Mouse (Mus musculus): ENCODE results near the gene Vdr. TPM values are rescaled to one million over a fixed set of nuclear protein-coding genes. Genes with fewer than 3 reads are reported as not detected.

Vdr gene
- total and polyA plus RNA-seq, 3 experiments: 1.1 to 2.3 (median 2.0) TPM

DNA sequence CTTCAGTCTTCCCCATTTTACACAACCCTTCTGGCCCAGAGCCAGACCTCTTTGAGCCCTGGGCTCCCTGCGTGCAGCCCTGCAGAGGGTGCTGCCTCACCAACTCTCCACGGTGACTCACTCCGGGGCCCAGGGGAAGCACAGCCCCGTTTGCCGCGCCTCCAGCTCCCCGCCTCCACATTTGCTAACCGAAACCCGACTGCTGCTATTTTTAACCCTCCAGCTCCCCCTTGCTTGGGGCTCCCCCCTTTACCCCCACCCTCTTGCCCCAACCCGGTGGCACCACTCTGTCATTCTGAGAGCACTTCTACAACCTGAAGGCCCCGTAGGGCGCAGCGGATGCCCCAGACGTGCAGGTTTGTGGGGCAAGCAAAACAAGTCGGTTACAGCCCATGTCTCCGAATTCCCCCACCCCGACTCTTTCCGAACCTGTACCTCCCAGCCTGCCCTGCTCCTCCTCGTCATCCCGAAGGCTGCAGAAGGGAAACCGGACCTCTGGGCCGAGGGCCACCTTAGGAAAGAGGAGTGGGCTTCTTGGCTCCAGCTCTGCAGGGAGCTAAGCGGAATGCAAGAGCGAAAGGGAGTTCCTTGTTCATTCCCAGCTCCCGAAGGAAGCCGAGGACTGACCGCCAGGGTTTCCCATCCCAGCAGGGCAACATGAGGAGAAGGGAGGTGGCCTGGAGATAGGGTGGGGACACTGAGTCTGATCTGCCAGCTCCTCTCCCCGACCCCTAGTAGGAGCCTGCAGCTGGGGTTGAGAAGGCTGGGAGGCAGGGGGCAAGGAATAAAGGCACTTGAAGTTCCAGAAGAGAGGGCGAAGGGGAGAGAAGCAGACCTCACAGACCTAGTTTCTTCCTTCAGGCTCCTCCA is 85.1 kb downstream of the Vdr start:
- 6% methylated on average over 29 of the region's 29 CpGs for WGBS
- Histone ChIP-seq H3K79me2 (replicated peaks; ENCODE audit: control insufficient read depth, insufficient read depth, low read length) (peaks cover 4% of the 10 kb centered on the region), H3K27me3 (ENCODE audit: control insufficient read depth, insufficient read depth, low read length) (no peaks in the 10 kb centered on the region), H3K36me3 (ENCODE audit: control insufficient read depth, insufficient read depth, low read length) (peaks cover 24% of the 10 kb centered on the region), H3K4me3 (peak overlapping the region; percentile 47), H3K27ac (peak overlapping the region; percentile 90), H3K9ac (ENCODE audit: low read depth, low read length) (peak overlapping the region; percentile 65), H3K4me1 (ENCODE audit: control insufficient read depth, insufficient read depth, low read length) (peaks cover 48% of the 10 kb centered on the region)
- peak; percentile 86 to 92 for DNase-seq
- intact Hi-C loops (cut with DNase I): loop anchor here (1.0 kb wide), 1 partner anchor 24 kb away; no protein-coding TSS in a partner anchor
- TF ChIP-seq EP300 (IDR thresholded peaks at IDR 0.05; ENCODE audit: insufficient read depth, low read depth, low read length): 0 out of 2 replicates have a peak, but pooled peaks have one; percentile 71
- TF ChIP-seq CTCF (IDR thresholded peaks at IDR 0.05): peak; percentile 77
- no peak for TF ChIP-seq POLR2A (IDR thresholded peaks at IDR 0.05; ENCODE audit: insufficient read depth, low read depth, low read length)

DNA sequence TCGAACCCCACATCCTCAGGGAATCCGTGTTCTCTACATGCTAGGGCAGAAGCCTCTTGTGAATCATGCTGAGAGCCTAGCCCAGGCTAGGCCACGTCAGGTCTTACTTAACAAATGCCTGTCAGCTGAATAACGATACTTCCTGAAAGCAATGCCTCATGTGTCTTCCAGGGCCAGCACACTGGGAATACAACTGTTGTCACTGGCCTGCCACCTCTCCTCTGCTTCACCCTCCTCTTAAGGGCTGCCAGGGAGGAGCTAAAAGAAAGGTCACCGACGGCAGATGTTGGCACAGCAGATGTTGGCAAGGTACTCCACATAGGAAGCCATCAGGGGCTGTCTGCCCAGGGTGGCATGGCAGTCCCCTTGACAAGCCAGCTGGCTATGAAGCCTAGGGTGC is 86.4 kb downstream of the Vdr start:
- Histone ChIP-seq H3K36me3 (ENCODE audit: control insufficient read depth, insufficient read depth, low read length) (peaks cover 24% of the 10 kb centered on the region), H3K4me1 (ENCODE audit: control insufficient read depth, insufficient read depth, low read length) (peaks cover 48% of the 10 kb centered on the region), H3K27ac (peak overlapping the region; percentile 90), H3K79me2 (replicated peaks; ENCODE audit: control insufficient read depth, insufficient read depth, low read length) (peaks cover 5% of the 10 kb centered on the region), H3K27me3 (ENCODE audit: control insufficient read depth, insufficient read depth, low read length) (no peaks in the 10 kb centered on the region), H3K9ac (ENCODE audit: low read depth, low read length) (no peak overlapping the region; the same call in 1 of the 2 replicates), H3K4me3 (no peak overlapping the region; the same call in 1 of the 2 replicates)
- peak; percentile 60 to 77 for DNase-seq
- 0 out of 2 replicates have a peak, but pooled peaks have one; percentile 11 for TF ChIP-seq EP300 (IDR thresholded peaks at IDR 0.05; ENCODE audit: insufficient read depth, low read depth, low read length)
- no peak for TF ChIP-seq CTCF (IDR thresholded peaks at IDR 0.05)
- WGBS: 15% methylated on average over 6 of the region's 6 CpGs
- intact Hi-C loops (cut with DNase I): loop anchor here (1.0 kb wide), 1 partner anchor 11 kb away; no protein-coding TSS in a partner anchor

DNA sequence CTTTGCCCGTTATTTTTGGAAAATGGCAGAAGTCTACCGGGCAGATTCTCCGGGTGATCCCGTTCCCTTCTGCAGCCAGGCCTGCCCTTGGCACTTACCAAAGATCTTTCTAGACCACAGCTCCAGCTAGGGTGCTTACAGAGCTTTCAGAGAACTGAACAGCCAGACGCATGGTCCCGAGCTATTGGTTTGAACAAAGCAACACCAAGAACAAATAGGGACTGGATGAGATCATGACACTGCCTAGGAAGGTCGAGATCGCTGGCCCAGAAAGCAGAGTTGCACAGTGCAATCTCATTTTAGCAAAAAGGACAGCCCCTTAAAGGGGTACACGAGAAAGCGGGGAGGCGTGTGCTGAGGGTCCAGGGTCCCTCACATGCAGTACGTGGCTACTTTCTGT is 87.0 kb downstream of the Vdr start:
- H3K4me1 ChIP-seq (ENCODE audit: control insufficient read depth, insufficient read depth, low read length): peaks cover 51% of the 10 kb centered on the region

GRCm38 (mm10) chr15:97822545-97823228 is 87.7 kb downstream of the Vdr start:
- H3K4me1 ChIP-seq (ENCODE audit: control insufficient read depth, insufficient read depth, low read length): peaks cover 51% of the 10 kb centered on the region
- peak overlapping the region; percentile 28 for H3K9ac ChIP-seq (ENCODE audit: low read depth, low read length)
- peaks cover 24% of the 10 kb centered on the region for H3K36me3 ChIP-seq (ENCODE audit: control insufficient read depth, insufficient read depth, low read length)
- TF ChIP-seq CTCF (IDR thresholded peaks at IDR 0.05) (no peak), POLR2A (IDR thresholded peaks at IDR 0.05; ENCODE audit: insufficient read depth, low read depth, low read length) (0 out of 2 replicates have a peak, but pooled peaks have one; percentile 7), EP300 (IDR thresholded peaks at IDR 0.05; ENCODE audit: insufficient read depth, low read depth, low read length) (peak; percentile 62; the same call in 1 of the 2 replicates)
- peak overlapping the region; percentile 11; the same call in 1 of the 2 replicates for H3K4me3 ChIP-seq
- peak; percentile 42 for DNase-seq
- H3K27ac ChIP-seq: peak overlapping the region; percentile 90
- H3K79me2 ChIP-seq (replicated peaks; ENCODE audit: control insufficient read depth, insufficient read depth, low read length): peaks cover 7% of the 10 kb centered on the region
- 25% methylated on average over 11 of the region's 12 CpGs for WGBS
- intact Hi-C loops (cut with DNase I): no loop called here
- no peaks in the 10 kb centered on the region for H3K27me3 ChIP-seq (ENCODE audit: control insufficient read depth, insufficient read depth, low read length)

More for the DNA sequence above, 87.0 kb downstream of the Vdr start:
- Histone ChIP-seq H3K36me3 (ENCODE audit: control insufficient read depth, insufficient read depth, low read length) (peaks cover 24% of the 10 kb centered on the region), H3K79me2 (replicated peaks; ENCODE audit: control insufficient read depth, insufficient read depth, low read length) (peaks cover 6% of the 10 kb centered on the region), H3K9ac (ENCODE audit: low read depth, low read length) (no peak overlapping the region; the same call in 1 of the 2 replicates), H3K27me3 (ENCODE audit: control insufficient read depth, insufficient read depth, low read length) (no peaks in the 10 kb centered on the region), H3K27ac (peak overlapping the region; percentile 90), H3K4me3 (no peak overlapping the region; the same call in 1 of the 2 replicates)
- peak in 1 of 2 experiments; percentile 36 for DNase-seq
- intact Hi-C loops (cut with DNase I): no loop called here
- TF ChIP-seq POLR2A (IDR thresholded peaks at IDR 0.05; ENCODE audit: insufficient read depth, low read depth, low read length) (no peak), EP300 (IDR thresholded peaks at IDR 0.05; ENCODE audit: insufficient read depth, low read depth, low read length) (no peak)
- WGBS: 38% methylated on average over 12 of the region's 12 CpGs

DNA sequence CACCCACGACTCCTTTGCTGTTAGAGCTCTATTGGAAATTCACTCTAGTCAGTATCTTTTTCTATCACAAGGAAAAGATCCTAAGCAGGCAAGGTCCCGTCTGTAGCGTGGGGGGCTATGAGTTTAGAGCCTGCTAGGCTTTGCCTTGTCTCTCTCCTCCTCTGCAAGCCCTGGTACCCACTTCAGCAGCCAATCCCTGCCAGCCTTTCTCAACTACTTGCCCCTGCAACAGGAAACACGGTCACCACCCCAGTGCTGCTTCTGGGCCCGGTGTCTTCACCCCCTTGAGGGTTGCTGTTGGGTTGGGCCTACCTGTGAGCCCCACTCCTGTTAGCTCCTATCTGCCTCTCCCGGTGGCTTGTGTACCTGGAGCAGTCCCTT is 88.5 kb downstream of the Vdr start:
- DNase-seq: peak; percentile 41 to 44
- Histone ChIP-seq H3K4me3 (peak overlapping the region; percentile 27; the same call in 1 of the 2 replicates), H3K36me3 (ENCODE audit: control insufficient read depth, insufficient read depth, low read length) (peaks cover 24% of the 10 kb centered on the region), H3K4me1 (ENCODE audit: control insufficient read depth, insufficient read depth, low read length) (peaks cover 49% of the 10 kb centered on the region), H3K27ac (peak overlapping the region; percentile 88), H3K79me2 (replicated peaks; ENCODE audit: control insufficient read depth, insufficient read depth, low read length) (peaks cover 5% of the 10 kb centered on the region), H3K27me3 (ENCODE audit: control insufficient read depth, insufficient read depth, low read length) (no peaks in the 10 kb centered on the region), H3K9ac (ENCODE audit: low read depth, low read length) (no peak overlapping the region; the same call in 1 of the 2 replicates)
- intact Hi-C loops (cut with DNase I): loop anchor here (1.0 kb wide), 1 partner anchor 9 kb away; no protein-coding TSS in a partner anchor
- TF ChIP-seq EP300 (IDR thresholded peaks at IDR 0.05; ENCODE audit: insufficient read depth, low read depth, low read length) (no peak), CTCF (IDR thresholded peaks at IDR 0.05) (no peak), POLR2A (IDR thresholded peaks at IDR 0.05; ENCODE audit: insufficient read depth, low read depth, low read length) (no peak)
- WGBS: 38% methylated on average over 6 of the region's 6 CpGs

Data from heart, adult 2 months (tissue).